Comparison of ENCODE assay signal across 42 mouse cellular contexts in genomic region chr12:11247460-11247859, GRCm38 (mm10). TPM values are rescaled to one million over a fixed set of nuclear protein-coding genes. Genes with fewer than 3 reads are reported as not detected.
"Had no signal": no experiment of that assay in that cellular context is flagged by ENCODE, and none has a peak within 500 bp of the region (broad histone marks: within the 10 kb centered on the region; RNA-seq: fewer than 3 reads in every experiment).

No protein-coding gene starts in this region.

- H3K9me3 ChIP-seq: limb, embryonic 10.5 days; limb, embryonic 12.5 days; limb, embryonic 13.5 days; limb, embryonic 15.5 days; liver, embryonic 12.5 days; liver, embryonic 13.5 days; liver, embryonic 15.5 days; lung, embryonic 15.5 days; megakaryocyte, embryonic 14.5 days; midbrain, embryonic 10.5 days; midbrain, embryonic 12.5 days; midbrain, embryonic 13.5 days; midbrain, embryonic 15.5 days; neural tube, embryonic 12.5 days had no signal

- DNase-seq: left cerebral cortex, postnatal 4 days; liver; liver, embryonic 13.5 days; liver, postnatal 0 days; lung, adult 18-20 months; lung, adult 2 months; lung, embryonic 14.5 days; lung, postnatal 10 days; lung, postnatal 14 days; lung, postnatal 36 days; lung, postnatal 4 days had no signal

- H3K4me1 ChIP-seq: limb, embryonic 10.5 days; limb, embryonic 12.5 days; limb, embryonic 13.5 days; limb, embryonic 15.5 days; liver, embryonic 12.5 days; liver, embryonic 13.5 days; liver, embryonic 15.5 days; lung, embryonic 15.5 days; megakaryocyte, embryonic 14.5 days; midbrain, embryonic 10.5 days; midbrain, embryonic 12.5 days; midbrain, embryonic 13.5 days; midbrain, embryonic 15.5 days; neural tube, embryonic 12.5 days had no signal

- H3K27me3 ChIP-seq: limb, embryonic 12.5 days; limb, embryonic 13.5 days; limb, embryonic 15.5 days; liver, embryonic 12.5 days; liver, embryonic 13.5 days; liver, embryonic 15.5 days; lung, embryonic 15.5 days; megakaryocyte, embryonic 14.5 days; midbrain, embryonic 12.5 days; midbrain, embryonic 13.5 days; midbrain, embryonic 15.5 days; neural tube, embryonic 12.5 days had no signal

- H3K9ac ChIP-seq: limb, embryonic 12.5 days; limb, embryonic 13.5 days; limb, embryonic 15.5 days; liver, embryonic 12.5 days; liver, embryonic 13.5 days; liver, embryonic 14.5 days; liver, embryonic 15.5 days; liver, postnatal 0 days; lung, embryonic 14.5 days; lung, embryonic 15.5 days; midbrain, embryonic 12.5 days; midbrain, embryonic 13.5 days; midbrain, embryonic 15.5 days; neural tube, embryonic 12.5 days had no signal

- H3K27ac ChIP-seq: limb, embryonic 10.5 days; limb, embryonic 12.5 days; limb, embryonic 13.5 days; limb, embryonic 15.5 days; liver, embryonic 12.5 days; liver, embryonic 13.5 days; liver, embryonic 14.5 days; liver, embryonic 15.5 days; lung, embryonic 15.5 days; macrophage; midbrain, embryonic 10.5 days; midbrain, embryonic 12.5 days; midbrain, embryonic 13.5 days; midbrain, embryonic 15.5 days; neural tube, embryonic 12.5 days had no signal

- H3K4me2 ChIP-seq: limb, embryonic 12.5 days; limb, embryonic 13.5 days; limb, embryonic 15.5 days; liver, embryonic 11.5 days; liver, embryonic 12.5 days; liver, embryonic 13.5 days; liver, embryonic 15.5 days; lung, embryonic 14.5 days; lung, embryonic 15.5 days; midbrain, embryonic 12.5 days; midbrain, embryonic 13.5 days; midbrain, embryonic 15.5 days; neural tube, embryonic 12.5 days had no signal

- H3K4me3 ChIP-seq: limb, embryonic 10.5 days; limb, embryonic 12.5 days; limb, embryonic 13.5 days; limb, embryonic 15.5 days; liver, embryonic 12.5 days; liver, embryonic 13.5 days; liver, embryonic 15.5 days; lung, embryonic 15.5 days; megakaryocyte, embryonic 14.5 days; midbrain, embryonic 10.5 days; midbrain, embryonic 12.5 days; midbrain, embryonic 13.5 days; midbrain, embryonic 15.5 days; myocyte; neural tube, embryonic 12.5 days had no signal

- ATAC-seq: liver, embryonic 12.5 days; liver, postnatal 0 days; lung, postnatal 0 days; midbrain, embryonic 13.5 days; midbrain, embryonic 15.5 days; midbrain, embryonic 16.5 days had no signal

- H3K36me3 ChIP-seq: midbrain, embryonic 15.5 days had no signal

RNA-seq across cellular contexts. Expression of gene Msgn1, which starts 38.7 kb away (rescaled TPM):
- total RNA-seq: left cerebral cortex, adult 8-10 months; left cerebral cortex, postnatal 10 days; left cerebral cortex, postnatal 14 days; left cerebral cortex, postnatal 25 days; left cerebral cortex, postnatal 36 days; left cerebral cortex, postnatal 4 days; liver, adult 2 months; megakaryocyte-erythroid progenitor cell, adult 5-6 weeks; midbrain, postnatal 0 days had no signal
- polyA plus RNA-seq: limb, embryonic 10.5 days; limb, embryonic 11.5 days; limb, embryonic 12.5 days; limb, embryonic 13.5 days; limb, embryonic 15.5 days; liver, adult 2 months; liver, embryonic 11.5 days; liver, embryonic 12.5 days; liver, embryonic 13.5 days; liver, embryonic 14.5 days; liver, embryonic 15.5 days; liver, embryonic 16.5 days; liver, postnatal 0 days; lung, adult 2 months; lung, embryonic 14.5 days; lung, embryonic 15.5 days; lung, embryonic 16.5 days; lung, postnatal 0 days; macrophage; midbrain, embryonic 10.5 days; midbrain, embryonic 12.5 days; midbrain, embryonic 13.5 days; midbrain, embryonic 15.5 days; midbrain, embryonic 16.5 days; midbrain, postnatal 0 days; myocyte; neural tube, embryonic 11.5 days; neural tube, embryonic 12.5 days had no signal
